Mouse (Mus musculus): ENCODE data around the gene Tyw1. TPM values are rescaled to one million over a fixed set of nuclear protein-coding genes. Genes with fewer than 3 reads are reported as not detected.

Gene Tyw1
- polyA plus RNA-seq, 1 experiment from 2014 or later = 30.2 TPM

DNA sequence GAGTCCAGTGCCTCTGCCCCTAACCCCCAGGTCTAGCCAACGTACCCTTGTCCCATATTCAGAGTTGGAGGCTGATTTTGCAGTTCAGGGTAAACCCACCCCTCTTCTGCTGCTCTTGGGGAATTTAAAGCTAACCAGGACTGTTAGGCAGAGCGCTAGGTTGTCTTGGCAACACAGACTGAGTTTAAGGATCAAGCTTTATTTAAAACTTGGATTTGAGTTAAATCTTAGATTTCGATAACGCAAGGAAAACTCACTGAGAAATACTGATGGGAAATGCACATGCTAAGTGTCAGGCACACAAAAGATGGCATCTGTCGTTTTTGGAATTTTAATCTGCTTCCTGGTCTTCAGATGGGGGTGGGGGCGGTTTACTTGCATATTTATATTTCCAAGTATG is 39.2 kb downstream of the Tyw1 start:
- no peak overlapping the region for H3K9ac ChIP-seq (ENCODE audit: low read depth, low read length)
- 92% methylated on average over 6 of the region's 6 CpGs for WGBS
- no peaks in the 10 kb centered on the region for H3K9me3 ChIP-seq (ENCODE audit: control insufficient read depth, low read length)
- H3K4me3 ChIP-seq (ENCODE audit: low read length) = no peak overlapping the region
- H3K27ac ChIP-seq (ENCODE audit: low read depth, low read length) = no peak overlapping the region
- H3K36me3 ChIP-seq (ENCODE audit: control insufficient read depth, insufficient read depth, low read length) = peaks cover 31% of the 10 kb centered on the region; the same call in 1 of the 2 replicates
- no peaks in the 10 kb centered on the region for H3K27me3 ChIP-seq (ENCODE audit: control insufficient read depth, insufficient read depth, low read length)
- no peaks in the 10 kb centered on the region for H3K4me1 ChIP-seq (ENCODE audit: control insufficient read depth, insufficient read depth, low read length)
- no peak for ATAC-seq (ENCODE audit: low FRiP score, low TSS enrichment)
- H3K4me2 ChIP-seq (replicated peaks; ENCODE audit: low read depth, low read length) = no peak overlapping the region

DNA sequence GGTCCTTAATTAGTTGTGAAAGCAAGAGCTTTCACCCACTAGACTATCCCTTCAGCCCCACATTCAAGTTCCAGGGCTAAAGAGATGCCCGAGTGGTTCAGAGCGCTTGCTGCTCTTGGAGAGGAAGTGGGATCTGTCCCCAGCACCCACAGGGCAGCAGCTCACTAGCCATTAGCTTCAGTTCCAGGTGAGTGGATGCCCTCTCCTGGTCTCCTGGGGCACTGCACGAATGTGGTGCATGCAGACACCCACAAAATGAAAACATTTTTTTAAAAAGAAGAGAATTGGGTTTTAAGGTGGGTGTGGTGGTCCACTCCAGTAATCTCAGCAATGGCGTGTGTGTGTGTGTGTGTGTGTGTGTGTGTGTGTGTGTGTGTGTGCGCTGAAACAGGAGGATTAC is 40.7 kb downstream of the Tyw1 start:
- no peaks in the 10 kb centered on the region for H3K9me3 ChIP-seq (ENCODE audit: control insufficient read depth, low read length)
- H3K27ac ChIP-seq (ENCODE audit: low read depth, low read length) = no peak overlapping the region
- no peak overlapping the region for H3K4me2 ChIP-seq (replicated peaks; ENCODE audit: low read depth, low read length)
- 81% methylated on average over 5 of the region's 5 CpGs for WGBS
- no peak overlapping the region for H3K4me3 ChIP-seq (ENCODE audit: low read length)
- no peaks in the 10 kb centered on the region for H3K4me1 ChIP-seq (ENCODE audit: control insufficient read depth, insufficient read depth, low read length)
- no peak for ATAC-seq (ENCODE audit: low FRiP score, low TSS enrichment)
- H3K27me3 ChIP-seq (ENCODE audit: control insufficient read depth, insufficient read depth, low read length) = no peaks in the 10 kb centered on the region
- no peak overlapping the region for H3K9ac ChIP-seq (ENCODE audit: low read depth, low read length)
- H3K36me3 ChIP-seq (ENCODE audit: control insufficient read depth, insufficient read depth, low read length) = peaks cover 36% of the 10 kb centered on the region; the same call in 1 of the 2 replicates

DNA sequence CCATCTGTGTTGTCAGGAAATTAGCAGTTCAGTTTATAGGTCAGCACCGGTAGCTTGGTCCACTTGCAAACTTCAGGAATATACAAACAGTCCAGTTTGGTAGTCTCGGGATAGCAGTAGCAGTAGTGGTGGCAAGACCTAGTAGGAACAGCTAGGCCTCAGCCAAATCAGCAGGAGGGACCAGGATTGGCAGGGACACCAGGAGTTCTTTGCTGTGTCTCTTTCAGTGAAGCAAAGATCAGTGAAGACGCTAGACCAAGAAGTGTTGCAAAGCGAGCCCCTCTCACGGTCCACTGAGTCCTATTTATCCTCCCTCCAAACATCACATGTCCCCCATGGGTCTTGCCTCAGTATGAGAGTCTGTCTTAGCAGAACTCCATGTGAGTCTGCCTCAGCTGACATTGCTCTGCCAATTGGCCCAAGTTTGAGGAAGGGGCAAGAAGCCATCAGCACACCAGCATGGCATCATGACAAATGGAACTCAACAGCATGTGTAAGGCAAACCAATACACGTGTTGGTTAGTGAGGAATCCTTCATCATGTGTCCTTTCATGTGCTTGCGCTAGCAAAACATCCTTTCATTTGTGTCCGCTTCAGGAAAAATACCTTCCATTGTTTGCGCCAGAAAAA is 43.5 kb downstream of the Tyw1 start:
- H3K4me3 ChIP-seq (ENCODE audit: low read length) = no peak overlapping the region
- H3K36me3 ChIP-seq (ENCODE audit: control insufficient read depth, insufficient read depth, low read length) = peaks cover 37% of the 10 kb centered on the region; the same call in 1 of the 2 replicates
- no peak overlapping the region for H3K4me2 ChIP-seq (replicated peaks; ENCODE audit: low read depth, low read length)
- H3K4me1 ChIP-seq (ENCODE audit: control insufficient read depth, insufficient read depth, low read length) = no peaks in the 10 kb centered on the region
- H3K9me3 ChIP-seq (ENCODE audit: control insufficient read depth, low read length) = no peaks in the 10 kb centered on the region
- no peak overlapping the region for H3K9ac ChIP-seq (ENCODE audit: low read depth, low read length)
- no peaks in the 10 kb centered on the region for H3K27me3 ChIP-seq (ENCODE audit: control insufficient read depth, insufficient read depth, low read length)
- WGBS = 81% methylated on average over 9 of the region's 9 CpGs
- no peak overlapping the region for H3K27ac ChIP-seq (ENCODE audit: low read depth, low read length)
- no peak for ATAC-seq (ENCODE audit: low FRiP score, low TSS enrichment)

- Histone ChIP-seq H3K9ac (ENCODE audit: low read depth, low read length) (no peak overlapping the region), H3K4me3 (ENCODE audit: low read length) (no peak overlapping the region), H3K36me3 (ENCODE audit: control insufficient read depth, insufficient read depth, low read length) (peaks cover 41% of the 10 kb centered on the region; the same call in 1 of the 2 replicates), H3K27me3 (ENCODE audit: control insufficient read depth, insufficient read depth, low read length) (no peaks in the 10 kb centered on the region), H3K9me3 (ENCODE audit: control insufficient read depth, low read length) (no peaks in the 10 kb centered on the region), H3K4me2 (replicated peaks; ENCODE audit: low read depth, low read length) (no peak overlapping the region), H3K4me1 (ENCODE audit: control insufficient read depth, insufficient read depth, low read length) (no peaks in the 10 kb centered on the region), H3K27ac (ENCODE audit: low read depth, low read length) (no peak overlapping the region)
- no peak for ATAC-seq (ENCODE audit: low FRiP score, low TSS enrichment)
- WGBS = 93% methylated on average over 8 of the region's 8 CpGs
Measured at GRCm38 (mm10) chr5:130299526-130299925, 44.1 kb downstream of the Tyw1 start.

DNA sequence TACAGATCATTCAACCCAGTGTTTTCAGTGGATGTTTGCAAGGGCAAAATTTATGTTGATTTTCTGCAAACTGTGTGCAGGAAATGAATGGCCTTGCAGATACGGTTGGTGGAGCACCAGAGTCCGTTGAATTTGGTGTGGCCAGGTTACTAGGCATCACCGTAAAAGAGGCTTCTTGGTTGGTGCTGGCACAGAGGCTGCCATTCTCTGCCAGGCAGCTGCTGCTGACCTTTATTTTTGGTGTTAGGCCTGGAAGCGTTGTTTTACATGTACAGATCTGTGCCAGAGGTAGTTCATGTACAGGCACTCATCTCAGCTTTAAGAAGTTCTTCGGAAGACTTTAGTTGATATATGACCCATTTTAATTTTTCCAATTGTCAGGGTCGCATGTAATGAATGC is 48.2 kb downstream of the Tyw1 start:
- Histone ChIP-seq H3K9ac (ENCODE audit: low read depth, low read length) (no peak overlapping the region), H3K4me3 (ENCODE audit: low read length) (no peak overlapping the region), H3K4me2 (replicated peaks; ENCODE audit: low read depth, low read length) (no peak overlapping the region), H3K27ac (ENCODE audit: low read depth, low read length) (no peak overlapping the region), H3K27me3 (ENCODE audit: control insufficient read depth, insufficient read depth, low read length) (no peaks in the 10 kb centered on the region), H3K9me3 (ENCODE audit: control insufficient read depth, low read length) (no peaks in the 10 kb centered on the region), H3K36me3 (ENCODE audit: control insufficient read depth, insufficient read depth, low read length) (peaks cover 43% of the 10 kb centered on the region), H3K4me1 (ENCODE audit: control insufficient read depth, insufficient read depth, low read length) (no peaks in the 10 kb centered on the region)
- 79% methylated on average over 6 of the region's 6 CpGs for WGBS
- no peak for ATAC-seq (ENCODE audit: low FRiP score, low TSS enrichment)

GRCm38 (mm10) chr5:130307921-130308320 is 52.5 kb downstream of the Tyw1 start:
- H3K27me3 ChIP-seq (ENCODE audit: control insufficient read depth, insufficient read depth, low read length) = no peaks in the 10 kb centered on the region
- no peak overlapping the region for H3K27ac ChIP-seq (ENCODE audit: low read depth, low read length)
- H3K4me3 ChIP-seq (ENCODE audit: low read length) = no peak overlapping the region
- H3K9ac ChIP-seq (ENCODE audit: low read depth, low read length) = no peak overlapping the region
- no peak for ATAC-seq (ENCODE audit: low FRiP score, low TSS enrichment)
- H3K36me3 ChIP-seq (ENCODE audit: control insufficient read depth, insufficient read depth, low read length) = peaks cover 17% of the 10 kb centered on the region
- no peak overlapping the region for H3K4me2 ChIP-seq (replicated peaks; ENCODE audit: low read depth, low read length)
- no peaks in the 10 kb centered on the region for H3K9me3 ChIP-seq (ENCODE audit: control insufficient read depth, low read length)
- H3K4me1 ChIP-seq (ENCODE audit: control insufficient read depth, insufficient read depth, low read length) = no peaks in the 10 kb centered on the region
- 61% methylated on average over 7 of the region's 7 CpGs for WGBS

- Histone ChIP-seq H3K4me3 (ENCODE audit: low read length) (no peak overlapping the region), H3K9me3 (ENCODE audit: control insufficient read depth, low read length) (no peaks in the 10 kb centered on the region), H3K27me3 (ENCODE audit: control insufficient read depth, insufficient read depth, low read length) (no peaks in the 10 kb centered on the region), H3K9ac (ENCODE audit: low read depth, low read length) (no peak overlapping the region), H3K36me3 (ENCODE audit: control insufficient read depth, insufficient read depth, low read length) (peaks cover 9% of the 10 kb centered on the region), H3K27ac (ENCODE audit: low read depth, low read length) (no peak overlapping the region), H3K4me1 (ENCODE audit: control insufficient read depth, insufficient read depth, low read length) (no peaks in the 10 kb centered on the region), H3K4me2 (replicated peaks; ENCODE audit: low read depth, low read length) (no peak overlapping the region)
- ATAC-seq (ENCODE audit: low FRiP score, low TSS enrichment) = no peak
- WGBS = 92% methylated on average over 4 of the region's 4 CpGs
Measured at GRCm38 (mm10) chr5:130310077-130310476, 54.7 kb downstream of the Tyw1 start.

DNA sequence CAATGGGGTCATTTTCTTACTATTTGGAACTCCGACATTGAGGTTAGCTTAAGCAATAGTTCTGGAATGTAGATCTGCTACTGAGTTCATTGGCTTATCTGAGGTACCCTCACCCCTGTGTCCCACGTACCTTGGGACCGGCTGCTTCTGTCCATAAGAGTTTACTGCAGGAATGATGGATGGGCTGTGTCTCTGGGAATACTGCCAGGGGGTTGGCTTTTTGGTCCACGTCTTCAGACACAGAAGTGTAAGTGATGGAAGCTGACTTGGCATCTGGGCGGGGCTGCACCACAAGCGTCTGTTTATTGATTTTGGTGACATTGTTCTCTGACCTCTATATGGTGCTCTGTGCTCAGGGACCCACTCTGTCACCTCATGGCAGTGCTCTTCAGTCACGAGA is 55.4 kb downstream of the Tyw1 start:
- Histone ChIP-seq H3K27me3 (ENCODE audit: control insufficient read depth, insufficient read depth, low read length) (no peaks in the 10 kb centered on the region), H3K4me3 (ENCODE audit: low read length) (no peak overlapping the region), H3K9me3 (ENCODE audit: control insufficient read depth, low read length) (no peaks in the 10 kb centered on the region), H3K9ac (ENCODE audit: low read depth, low read length) (no peak overlapping the region), H3K36me3 (ENCODE audit: control insufficient read depth, insufficient read depth, low read length) (peaks cover 2% of the 10 kb centered on the region), H3K27ac (ENCODE audit: low read depth, low read length) (no peak overlapping the region), H3K4me1 (ENCODE audit: control insufficient read depth, insufficient read depth, low read length) (no peaks in the 10 kb centered on the region), H3K4me2 (replicated peaks; ENCODE audit: low read depth, low read length) (no peak overlapping the region)
- WGBS = 73% methylated on average over 7 of the region's 7 CpGs
- ATAC-seq (ENCODE audit: low FRiP score, low TSS enrichment) = no peak

DNA sequence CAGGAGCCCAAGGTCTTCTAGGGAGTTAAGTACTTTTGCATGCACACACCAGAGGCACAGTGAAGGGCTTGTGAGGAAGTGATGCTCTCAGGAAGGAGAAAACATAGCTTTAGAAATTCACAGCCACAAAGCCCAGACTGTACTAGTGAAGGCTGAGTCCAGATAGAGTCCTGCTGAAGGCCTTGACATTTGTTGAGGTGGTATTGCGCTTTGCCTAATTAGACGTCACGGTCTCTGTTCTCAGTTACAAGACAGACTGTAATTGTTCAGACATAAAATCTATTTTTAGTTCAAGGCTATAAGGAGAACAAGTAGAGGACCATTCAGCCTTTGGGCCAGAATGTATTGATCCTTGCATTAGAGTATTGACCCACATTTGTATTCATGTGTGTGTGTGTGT is 58.1 kb downstream of the Tyw1 start:
- Histone ChIP-seq H3K4me3 (ENCODE audit: low read length) (no peak overlapping the region), H3K9ac (ENCODE audit: low read depth, low read length) (no peak overlapping the region), H3K9me3 (ENCODE audit: control insufficient read depth, low read length) (no peaks in the 10 kb centered on the region), H3K27ac (ENCODE audit: low read depth, low read length) (no peak overlapping the region), H3K36me3 (ENCODE audit: control insufficient read depth, insufficient read depth, low read length) (no peaks in the 10 kb centered on the region), H3K4me2 (replicated peaks; ENCODE audit: low read depth, low read length) (no peak overlapping the region), H3K27me3 (ENCODE audit: control insufficient read depth, insufficient read depth, low read length) (no peaks in the 10 kb centered on the region), H3K4me1 (ENCODE audit: control insufficient read depth, insufficient read depth, low read length) (no peaks in the 10 kb centered on the region)
- no peak for ATAC-seq (ENCODE audit: low FRiP score, low TSS enrichment)
- 81% methylated on average over 3 of the region's 3 CpGs for WGBS
